Mouse (Mus musculus) midbrain, embryonic 11.5 days (tissue): ENCODE results near the gene Lypla2. TPM values are rescaled to one million over a fixed set of nuclear protein-coding genes. Genes with fewer than 3 reads are reported as not detected.

Source experiments
- ATAC-seq: fragments of 200-750 bp; cut with Nextera tagmentation; 2 replicates; pipeline ENCODE4 v1.8.0; 2017; ENCODE audit warnings: moderate TSS enrichment, moderate library complexity; ENCODE audit not compliant: low FRiP score
- DNase-seq: peaks from one replicate; pipeline ENCODE4 v3.0.0; 2015; ENCODE audit warnings: low spot score; ENCODE audit errors: missing footprints
- H3K27ac ChIP-seq: fragments of 300-500 bp; sonication (generic); 2 replicates; pipeline ENCODE4 v1.5.1; 2014; ENCODE audit warnings: low read depth, low read length
- H3K27me3 ChIP-seq: fragments of 300-500 bp; sonication (generic); 2 replicates; pipeline ENCODE4 v1.6.1; 2014; ENCODE audit warnings: mild to moderate bottlenecking, low read length, moderate library complexity, mixed read lengths; ENCODE audit not compliant: control insufficient read depth, insufficient read depth
- H3K36me3 ChIP-seq: fragments of 300-500 bp; sonication (generic); 2 replicates; pipeline ENCODE4 v1.6.1; 2014; ENCODE audit warnings: mild to moderate bottlenecking, low read length, moderate library complexity, mixed read lengths; ENCODE audit not compliant: control insufficient read depth, insufficient read depth
- H3K4me1 ChIP-seq: fragments of 300-500 bp; sonication (generic); 2 replicates; pipeline ENCODE4 v1.6.1; 2014; ENCODE audit warnings: low read length; ENCODE audit not compliant: control insufficient read depth, insufficient read depth
- H3K4me2 ChIP-seq: fragments of 300-500 bp; sonication (generic); 2 replicates; pipeline ENCODE4 v1.6.1; 2014; ENCODE audit warnings: mild to moderate bottlenecking, moderate library complexity
- H3K4me3 ChIP-seq: fragments of 300-500 bp; sonication (generic); 2 replicates; pipeline ENCODE4 v1.5.1; 2014; ENCODE audit warnings: low read depth, low read length
- H3K9ac ChIP-seq: fragments of 300-500 bp; sonication (generic); 2 replicates; pipeline ENCODE4 v1.6.1; 2014; ENCODE audit warnings: low read length
- H3K9me3 ChIP-seq: fragments of 300-500 bp; sonication (generic); 2 replicates; pipeline ENCODE4 v1.6.1; 2016; ENCODE audit warnings: low read length; ENCODE audit not compliant: control insufficient read depth
- WGBS: fragments of 180-500 bp; shearing (Covaris S2); extraction: QIAGEN DNeasy Blood & Tissue Kit; methylation state at CpG from one replicate; pipeline ENCODE4 v1.1.7; 2014; 5-methylcytosine and 5-hydroxymethylcytosine counted together
- polyA plus RNA-seq: library from polyadenylated mRNA; unstranded; fragments of >200 nt; fragmentation: Nextera tagmentation; extraction: Ambion mirVana; gene quantifications from 2 replicates; pipeline ENCODE4 v1.2.1, GENCODE M21; 2014

The Lypla2 gene
- polyA plus RNA-seq, 1 experiment from 2014 or later, result 144 TPM

GRCm38 (mm10) chr4:135961709-135962108 is 10.7 kb downstream of the Lypla2 start:
- WGBS, result 91% methylated on average over 5 of the region's 5 CpGs
- ATAC-seq, result no peak
- no peaks in the 10 kb centered on the region for H3K9me3 ChIP-seq
- no peak overlapping the region for H3K4me2 ChIP-seq
- DNase-seq, result no peak
- no peak overlapping the region for H3K27ac ChIP-seq
- H3K9ac ChIP-seq, result no peak overlapping the region
- no peaks in the 10 kb centered on the region for H3K36me3 ChIP-seq
- no peak overlapping the region for H3K4me3 ChIP-seq
- H3K4me1 ChIP-seq, result peaks cover 9% of the 10 kb centered on the region
- no peaks in the 10 kb centered on the region; the same call in 1 of the 2 replicates for H3K27me3 ChIP-seq

- H3K4me2 ChIP-seq, result no peak overlapping the region
- no peaks in the 10 kb centered on the region for H3K36me3 ChIP-seq
- H3K9me3 ChIP-seq, result no peaks in the 10 kb centered on the region
- ATAC-seq, result no peak
- no peaks in the 10 kb centered on the region; the same call in 1 of the 2 replicates for H3K27me3 ChIP-seq
- no peak overlapping the region for H3K4me3 ChIP-seq
- H3K27ac ChIP-seq, result no peak overlapping the region
- no peak overlapping the region for H3K9ac ChIP-seq
- H3K4me1 ChIP-seq, result peaks cover 9% of the 10 kb centered on the region
- DNase-seq, result peak; percentile 99
- 27% methylated on average over 5 of the region's 5 CpGs for WGBS
Observed at GRCm38 (mm10) chr4:135960717-135961116, 11.7 kb downstream of the Lypla2 start.

- no peaks in the 10 kb centered on the region; the same call in 1 of the 2 replicates for H3K4me1 ChIP-seq
- H3K27ac ChIP-seq, result no peak overlapping the region
- H3K9me3 ChIP-seq, result no peaks in the 10 kb centered on the region
- no peaks in the 10 kb centered on the region for H3K36me3 ChIP-seq
- WGBS, result 63% methylated on average over 8 of the region's 8 CpGs
- no peak overlapping the region for H3K9ac ChIP-seq
- ATAC-seq (no peak), DNase-seq (no peak)
- H3K4me2 ChIP-seq, result no peak overlapping the region
- no peak overlapping the region for H3K4me3 ChIP-seq
- H3K27me3 ChIP-seq, result no peaks in the 10 kb centered on the region
Observed at GRCm38 (mm10) chr4:135958354-135958753, 14.1 kb downstream of the Lypla2 start.

- H3K4me2 ChIP-seq, result no peak overlapping the region
- H3K36me3 ChIP-seq, result peaks cover 5% of the 10 kb centered on the region
- 88% methylated on average over 9 of the region's 9 CpGs for WGBS
- H3K9ac ChIP-seq, result no peak overlapping the region
- ATAC-seq (no peak), DNase-seq (no peak)
- H3K4me1 ChIP-seq, result no peaks in the 10 kb centered on the region
- H3K4me3 ChIP-seq, result no peak overlapping the region
- no peaks in the 10 kb centered on the region for H3K9me3 ChIP-seq
- no peaks in the 10 kb centered on the region for H3K27me3 ChIP-seq
- no peak overlapping the region for H3K27ac ChIP-seq
Observed at GRCm38 (mm10) chr4:135955886-135956285, 16.5 kb downstream of the Lypla2 start.

GRCm38 (mm10) chr4:135954241-135954640 is 18.2 kb downstream of the Lypla2 start:
- H3K4me3 ChIP-seq, result no peak overlapping the region
- H3K9me3 ChIP-seq, result no peaks in the 10 kb centered on the region
- WGBS, result 17% methylated on average over 2 of the region's 2 CpGs
- H3K4me1 ChIP-seq, result no peaks in the 10 kb centered on the region
- DNase-seq, result peak; percentile 97
- H3K27ac ChIP-seq, result no peak overlapping the region
- H3K36me3 ChIP-seq, result peaks cover 5% of the 10 kb centered on the region
- no peak overlapping the region for H3K9ac ChIP-seq
- H3K27me3 ChIP-seq, result no peaks in the 10 kb centered on the region
- H3K4me2 ChIP-seq, result no peak overlapping the region
- peak; percentile 58; the same call in 1 of the 2 replicates for ATAC-seq

GRCm38 (mm10) chr4:135953179-135953578 is 19.2 kb downstream of the Lypla2 start:
- 93% methylated on average over 3 of the region's 3 CpGs for WGBS

GRCm38 (mm10) chr4:135951505-135951904 is 20.9 kb downstream of the Lypla2 start:
- H3K4me2 ChIP-seq, result no peak overlapping the region
- no peaks in the 10 kb centered on the region for H3K9me3 ChIP-seq
- no peak overlapping the region for H3K9ac ChIP-seq
- H3K36me3 ChIP-seq, result peaks cover 5% of the 10 kb centered on the region
- H3K4me3 ChIP-seq, result no peak overlapping the region
- no peak for ATAC-seq
- no peak overlapping the region for H3K27ac ChIP-seq
- H3K27me3 ChIP-seq, result no peaks in the 10 kb centered on the region
- WGBS, result 94% methylated on average over 3 of the region's 3 CpGs
- DNase-seq, result peak; percentile 82
- peaks cover 3% of the 10 kb centered on the region for H3K4me1 ChIP-seq

More at GRCm38 (mm10) chr4:135953179-135953578, 19.2 kb downstream of the Lypla2 start:
- no peak overlapping the region for H3K4me2 ChIP-seq
- no peaks in the 10 kb centered on the region; the same call in 1 of the 2 replicates for H3K4me1 ChIP-seq
- no peak overlapping the region for H3K27ac ChIP-seq
- no peak for ATAC-seq
- no peaks in the 10 kb centered on the region for H3K9me3 ChIP-seq
- no peak for DNase-seq
- no peak overlapping the region for H3K4me3 ChIP-seq
- no peak overlapping the region for H3K9ac ChIP-seq
- peaks cover 5% of the 10 kb centered on the region for H3K36me3 ChIP-seq
- H3K27me3 ChIP-seq, result no peaks in the 10 kb centered on the region

GRCm38 (mm10) chr4:135950365-135950764 is 22.1 kb downstream of the Lypla2 start:
- WGBS, result 90% methylated on average over 6 of the region's 6 CpGs
- no peak for ATAC-seq
- H3K27me3 ChIP-seq, result no peaks in the 10 kb centered on the region

GRCm38 (mm10) chr4:135949911-135950310 is 22.5 kb downstream of the Lypla2 start:
- Histone ChIP-seq H3K4me1 (peaks cover 7% of the 10 kb centered on the region), H3K9ac (no peak overlapping the region), H3K27ac (no peak overlapping the region), H3K4me3 (no peak overlapping the region), H3K27me3 (no peaks in the 10 kb centered on the region), H3K36me3 (peaks cover 5% of the 10 kb centered on the region), H3K4me2 (no peak overlapping the region), H3K9me3 (no peaks in the 10 kb centered on the region)
- no peak for ATAC-seq
- WGBS, result 73% methylated on average over 6 of the region's 6 CpGs
- DNase-seq, result peak; percentile 37

More at GRCm38 (mm10) chr4:135950365-135950764, 22.1 kb downstream of the Lypla2 start:
- DNase-seq, result no peak
- no peak overlapping the region for H3K4me3 ChIP-seq
- no peaks in the 10 kb centered on the region for H3K9me3 ChIP-seq
- H3K9ac ChIP-seq, result no peak overlapping the region
- H3K27ac ChIP-seq, result no peak overlapping the region
- H3K4me1 ChIP-seq, result peaks cover 7% of the 10 kb centered on the region
- no peak overlapping the region for H3K4me2 ChIP-seq
- H3K36me3 ChIP-seq, result peaks cover 5% of the 10 kb centered on the region
